Mouse (Mus musculus): ENCODE results near the gene Trappc6b.
A peak's percentile ranks its signal among the peaks of the same experiment; 100 is the strongest.

Gene Trappc6b

GRCm38 (mm10) chr12:59055196-59055850, 5.9 kb downstream of the Trappc6b start:
- DNase-seq (ENCODE audit: low spot score in 2 of 2) = no peak

- no peak for DNase-seq (ENCODE audit: low spot score in 2 of 2)
These were observed 7.3 kb downstream of the Trappc6b start for GRCm38 (mm10) chr12:59053976-59054375.

GRCm38 (mm10) chr12:59053166-59053565, 8.1 kb downstream of the Trappc6b start:
- no peak for DNase-seq (ENCODE audit: low spot score in 2 of 2)

- no peak for DNase-seq (ENCODE audit: low spot score in 2 of 2)
These were observed 8.8 kb downstream of the Trappc6b start for GRCm38 (mm10) chr12:59052470-59052869.

- DNase-seq (ENCODE audit: low spot score in 2 of 2) = no peak
These were observed 20.4 kb downstream of the Trappc6b start for GRCm38 (mm10) chr12:59040851-59041250.

GRCm38 (mm10) chr12:59039971-59040844, 21.1 kb downstream of the Trappc6b start:
- peak; percentile 58 to 71 for DNase-seq (ENCODE audit: low spot score in 2 of 2)

GRCm38 (mm10) chr12:59039162-59039970, 21.9 kb downstream of the Trappc6b start:
- DNase-seq (ENCODE audit: low spot score in 2 of 2) = no peak

GRCm38 (mm10) chr12:59032101-59032500, 29.2 kb downstream of the Trappc6b start:
- DNase-seq (ENCODE audit: low spot score in 2 of 2) = no peak

GRCm38 (mm10) chr12:59021306-59021705, 40.0 kb downstream of the Trappc6b start:
- DNase-seq (ENCODE audit: low spot score in 2 of 2) = no peak

- no peak for DNase-seq (ENCODE audit: low spot score in 2 of 2)
These were observed 41.4 kb downstream of the Trappc6b start for GRCm38 (mm10) chr12:59019891-59020290.

- no peak for DNase-seq (ENCODE audit: low spot score in 2 of 2)
These were observed 43.3 kb downstream of the Trappc6b start for GRCm38 (mm10) chr12:59017970-59018369.

GRCm38 (mm10) chr12:59013234-59013633, 48.0 kb downstream of the Trappc6b start, which contains the start of gene Gemin2:
TSS of gene Gemin2 (plus strand) at chr12:59013393.
- DNase-seq (ENCODE audit: low spot score in 2 of 2) = peak; percentile 93 to 95

GRCm38 (mm10) chr12:59012710-59013091, 48.6 kb downstream of the Trappc6b start:
- peak in 1 of 2 experiments; percentile 14 for DNase-seq (ENCODE audit: low spot score in 2 of 2)

GRCm38 (mm10) chr12:59011844-59012709, 49.2 kb downstream of the Trappc6b start, which contains the start of gene Sec23a:
TSS of gene Sec23a (minus strand) at chr12:59012017.
- DNase-seq (ENCODE audit: low spot score in 2 of 2) = peak; percentile 99 to 100

GRCm38 (mm10) chr12:59011275-59011843, 49.9 kb downstream of the Trappc6b start:
- no peak for DNase-seq (ENCODE audit: low spot score in 2 of 2)

GRCm38 (mm10) chr12:59010482-59010881, 50.8 kb downstream of the Trappc6b start:
- DNase-seq (ENCODE audit: low spot score in 2 of 2) = no peak

All from spleen, postnatal 4 days (tissue).